ENCODE assay signal across 10 mouse cellular contexts in the genomic region with DNA sequence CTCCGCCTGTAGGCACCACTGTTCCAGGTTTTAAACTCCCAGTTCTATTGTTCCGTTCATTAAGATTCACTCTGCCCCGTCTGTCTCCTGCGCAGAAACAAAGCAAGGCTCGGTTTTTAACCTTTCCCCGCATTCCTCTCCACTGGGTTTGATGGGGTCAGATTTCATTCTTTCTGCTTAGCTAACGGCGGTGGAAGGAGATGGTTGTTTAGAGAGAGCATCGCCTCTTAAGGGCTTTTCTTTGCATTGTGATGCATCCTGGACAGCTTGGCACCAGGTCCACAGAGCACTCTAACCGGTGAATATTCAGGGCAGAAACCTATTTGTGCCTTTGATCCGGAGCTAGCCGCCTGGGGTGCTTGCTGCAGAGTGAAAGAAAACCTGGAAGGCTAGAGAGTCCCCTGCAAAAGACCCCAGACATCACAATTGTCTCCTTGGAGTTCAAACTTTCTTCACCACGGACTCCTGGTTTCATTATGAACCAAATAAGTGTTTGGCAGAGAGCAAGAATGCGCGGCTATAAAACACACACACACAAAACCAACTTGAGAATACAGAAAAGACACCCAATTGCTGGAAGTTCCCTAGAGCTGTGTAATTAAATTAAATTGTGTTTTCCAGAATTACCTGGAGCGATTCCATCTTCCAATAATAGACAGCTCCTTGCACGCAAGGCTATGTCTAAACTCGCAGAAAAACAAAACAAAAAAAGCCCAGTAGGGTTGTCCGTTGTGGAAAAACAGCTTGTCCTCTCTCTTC. TPM values are rescaled to one million over a fixed set of nuclear protein-coding genes. Genes with fewer than 3 reads are reported as not detected.
DNase-seq lines count a peak whose midpoint lies in the region; ATAC-seq and TF ChIP-seq lines count a peak whose summit lies in the region.
"Had no signal": no experiment of that assay in that cellular context is flagged by ENCODE, and none has a peak within 500 bp of the region (broad histone marks: within the 10 kb centered on the region; RNA-seq: fewer than 3 reads in every experiment).

No protein-coding gene starts in this region.

- under 1% methylated on average over 19 of the region's 19 CpGs for WGBS in forebrain, embryonic 14.5 days

- no peak overlapping the region for H3K4me3 ChIP-seq in ES-Bruce4 (ENCODE audit: low read depth, low read length)
- H3K4me3 ChIP-seq in ES-E14 (ENCODE audit: insufficient read depth in 1 of 2, low read depth in 1 of 2, low read length in 2 of 2, poor library complexity in 1 of 2, severe bottlenecking in 1 of 2), result no peak overlapping the region
- H3K4me3 ChIP-seq in forebrain, embryonic 14.5 days (ENCODE audit: low read depth, low read length), result no peak overlapping the region

- H3K4me2 ChIP-seq in forebrain, embryonic 14.5 days (ENCODE audit: low read length), result peak overlapping the region; percentile 35

- H3K36me3 ChIP-seq in ES-Bruce4 (ENCODE audit: control insufficient read depth, insufficient read depth, low read length, poor library complexity, severe bottlenecking) (no peaks in the 10 kb centered on the region), ES-E14 (ENCODE audit: control insufficient read depth, insufficient read depth, low read length, poor library complexity, severe bottlenecking) (no peaks in the 10 kb centered on the region)
- H3K36me3 ChIP-seq in forebrain, embryonic 14.5 days (ENCODE audit: control insufficient read depth, insufficient read depth, low read length), result no peaks in the 10 kb centered on the region; the same call in 1 of the 2 replicates

- H3K9ac ChIP-seq in ES-Bruce4 (ENCODE audit: low read depth, poor library complexity, severe bottlenecking) (no peak overlapping the region), ES-E14 (ENCODE audit: insufficient read depth, low read depth, low read length, poor library complexity, severe bottlenecking) (no peak overlapping the region)
- no peak overlapping the region; the same call in 1 of the 2 replicates for H3K9ac ChIP-seq in forebrain, embryonic 14.5 days (ENCODE audit: low read length)

- in situ Hi-C loops in ES-E14 (cut with MboI; ENCODE audit: low sequenced_read_pairs in 2 of 2, unreplicated experiment in 2 of 2), result no loop called here

- peak; percentile 88 for DNase-seq in ES-E14 (ENCODE audit: low read depth, low spot score)
- peak; percentile 82 for DNase-seq in forebrain, embryonic 14.5 days (ENCODE audit: low spot score)
- DNase-seq in mesoderm, embryonic 11.5 days (ENCODE audit: low read depth, low spot score), result peak; percentile 77
- no peak for DNase-seq in adrenal gland, adult 18-20 months (ENCODE audit: low spot score in 2 of 2)
- no peak for DNase-seq in adrenal gland, postnatal 14 days
- no peak for DNase-seq in frontal cortex, postnatal 25 days (ENCODE audit: low spot score in 2 of 2)
- no peak for DNase-seq in testis, postnatal 14 days (ENCODE audit: low spot score)

- peak; percentile 68 for ATAC-seq in forebrain, embryonic 14.5 days
- ATAC-seq: activated CD4-positive, CD25-positive, alpha-beta regulatory T cell, adult 4 months had no signal

- no peak for TF ChIP-seq CTCF in ES-Bruce4 (IDR thresholded peaks at IDR 0.05; ENCODE audit: low read depth, low read length)

- H3K9me3 ChIP-seq in ES-Bruce4 (replicated peaks; ENCODE audit: control insufficient read depth, insufficient read depth, low read length, poor library complexity, severe bottlenecking) (no peaks in the 10 kb centered on the region), ES-E14 (ENCODE audit: control insufficient read depth, insufficient read depth, low read depth, low read length) (no peaks in the 10 kb centered on the region)
- no peaks in the 10 kb centered on the region for H3K9me3 ChIP-seq in forebrain, embryonic 14.5 days (replicated peaks; ENCODE audit: control insufficient read depth, low read length)

- H3K27me3 ChIP-seq in ES-Bruce4 (ENCODE audit: control insufficient read depth, insufficient read depth, low read length, poor library complexity, severe bottlenecking), result no peaks in the 10 kb centered on the region
- H3K27me3 ChIP-seq in forebrain, embryonic 14.5 days (replicated peaks; ENCODE audit: control insufficient read depth, insufficient read depth, low read length), result no peaks in the 10 kb centered on the region

- no peak for TF ChIP-seq POLR2A in ES-Bruce4 (IDR thresholded peaks at IDR 0.05; ENCODE audit: insufficient read depth, low read length)

- H3K4me1 ChIP-seq in ES-Bruce4 (ENCODE audit: control insufficient read depth, insufficient read depth, low read length), result peaks cover 12% of the 10 kb centered on the region
- H3K4me1 ChIP-seq in ES-E14 (ENCODE audit: control insufficient read depth in 2 of 2, insufficient read depth in 2 of 2, low read length in 2 of 2, poor library complexity in 1 of 2), result peaks cover 9 to 42% of the 10 kb centered on the region in 2 experiments; a peak in 3 of 4 replicates
- peaks cover 13% of the 10 kb centered on the region; the same call in 1 of the 2 replicates for H3K4me1 ChIP-seq in forebrain, embryonic 14.5 days (ENCODE audit: control insufficient read depth, insufficient read depth, low read length)

- TF ChIP-seq EP300 in ES-Bruce4 (IDR thresholded peaks at IDR 0.05; ENCODE audit: insufficient read depth, low read depth, low read length), result peak; percentile 86

- H3K27ac ChIP-seq in ES-Bruce4 (ENCODE audit: insufficient read depth, low read length), result peak overlapping the region; percentile 60
- H3K27ac ChIP-seq in ES-E14 (ENCODE audit: insufficient read depth, low read depth, low read length, poor library complexity, severe bottlenecking), result peak overlapping the region; percentile 58; the same call in 1 of the 2 replicates
- H3K27ac ChIP-seq in forebrain, embryonic 14.5 days (ENCODE audit: low read depth, low read length), result peak overlapping the region; percentile 52

TF ChIP-seq in ES-E14, 5 proteins besides CTCF, POLR2A, EP300 and RAD21:
- TF ChIP-seq HCFC1 (IDR thresholded peaks at IDR 0.05; ENCODE audit: borderline replicate concordance, insufficient read depth, low read length), result no peak
- TF ChIP-seq ZNF384 (IDR thresholded peaks at IDR 0.05; ENCODE audit: low read depth, low read length), result no peak
- no peak for TF ChIP-seq ZC3H11A (IDR thresholded peaks at IDR 0.05; ENCODE audit: borderline replicate concordance, low read depth, low read length)
- TF ChIP-seq MAFK (IDR thresholded peaks at IDR 0.05; ENCODE audit: insufficient read depth, low read depth, low read length), result 0 out of 2 replicates have a peak, but pooled peaks have one; percentile 49
- TF ChIP-seq CHD2 (IDR thresholded peaks at IDR 0.05; ENCODE audit: low read depth, low read length), result peak; percentile 63; the same call in 1 of the 2 replicates
TF ChIP-seq in ES-E14: peak in this region for 2.

RNA-seq across cellular contexts. Expression of a gene that starts 40.7 kb away (rescaled TPM):
- 1.4 TPM in 2 replicates for polyA plus RNA-seq in ES-Bruce4 (2011; ENCODE audit: insufficient read depth, insufficient read length, low read depth, missing spikeins)
- total RNA-seq in ES-E14 (2012; rRNA removed), result 0.48 and 0.58 TPM in 2 replicates
- polyA plus RNA-seq in forebrain, embryonic 14.5 days (2014; fragmentation: Nextera tagmentation; extraction: Ambion mirVana), result 41.8 and 58.1 TPM in 2 replicates
- under 1 TPM; 0.23 to 0.48 TPM for total RNA-seq in adrenal gland, adult 18-20 months (2021)
- 0.26 and 0.37 TPM in 2 replicates for total RNA-seq in adrenal gland, postnatal 14 days (2021)
- total RNA-seq: neutrophil, adult 5-6 weeks had no signal
- polyA plus RNA-seq: activated CD4-positive, CD25-positive, alpha-beta regulatory T cell, adult 4 months had no signal

Comparison
In these comparisons a context has a peak if more than half of its experiments do, and no peak if none do; other contexts are left out.
1. DNase-seq: peak in ES-E14 (single experiment), forebrain, embryonic 14.5 days (single experiment) and mesoderm, embryonic 11.5 days (single experiment); none in adrenal gland, adult 18-20 months (0 of 2), adrenal gland, postnatal 14 days (single experiment), frontal cortex, postnatal 25 days (0 of 2) and testis, postnatal 14 days (single experiment).
2. Peak in every context shown above with its lines, with median percentiles within 50 percentile points of each other: H3K27ac ChIP-seq.